Mouse (Mus musculus): ENCODE data around the gene Hoxd13. TPM values are rescaled to one million over a fixed set of nuclear protein-coding genes. Genes with fewer than 3 reads are reported as not detected.

The Hoxd13 gene
- polyA plus RNA-seq, 1 experiment from 2014 or later, result not detected

- WGBS, result under 1% methylated on average over 27 of the region's 27 CpGs
- H3K4me3 ChIP-seq (ENCODE audit: low read depth, low read length), result no peak overlapping the region
- no peak overlapping the region for H3K27ac ChIP-seq (ENCODE audit: low read length)
- no peak for ATAC-seq (ENCODE audit: insufficient number of reproducible peaks, insufficient read depth, low FRiP score, low read depth)
- no peaks in the 10 kb centered on the region for H3K9me3 ChIP-seq (ENCODE audit: control insufficient read depth, low read depth, low read length)
- peaks cover 79% of the 10 kb centered on the region for H3K27me3 ChIP-seq (ENCODE audit: control insufficient read depth, insufficient read depth, low read length)
- H3K4me2 ChIP-seq (replicated peaks; ENCODE audit: low read depth, low read length), result no peak overlapping the region
- no peaks in the 10 kb centered on the region for H3K4me1 ChIP-seq (ENCODE audit: control insufficient read depth, insufficient read depth, low read length)
- no peak overlapping the region for H3K9ac ChIP-seq (replicated peaks; ENCODE audit: low read depth, low read length)
- H3K36me3 ChIP-seq (ENCODE audit: control insufficient read depth, insufficient read depth, low read length), result no peaks in the 10 kb centered on the region
Measured at GRCm38 (mm10) chr2:74686988-74687697, 19.0 kb downstream of the Hoxd13 start.

- ATAC-seq (ENCODE audit: insufficient number of reproducible peaks, insufficient read depth, low FRiP score, low read depth), result no peak
- Histone ChIP-seq H3K9me3 (ENCODE audit: control insufficient read depth, low read depth, low read length) (no peaks in the 10 kb centered on the region), H3K27me3 (ENCODE audit: control insufficient read depth, insufficient read depth, low read length) (peaks cover 77% of the 10 kb centered on the region), H3K4me3 (ENCODE audit: low read depth, low read length) (no peak overlapping the region), H3K27ac (ENCODE audit: low read length) (no peak overlapping the region), H3K4me1 (ENCODE audit: control insufficient read depth, insufficient read depth, low read length) (no peaks in the 10 kb centered on the region), H3K4me2 (replicated peaks; ENCODE audit: low read depth, low read length) (no peak overlapping the region), H3K9ac (replicated peaks; ENCODE audit: low read depth, low read length) (no peak overlapping the region), H3K36me3 (ENCODE audit: control insufficient read depth, insufficient read depth, low read length) (no peaks in the 10 kb centered on the region)
- 1% methylated on average over 31 of the region's 31 CpGs for WGBS
Measured at GRCm38 (mm10) chr2:74687698-74688555, 19.8 kb downstream of the Hoxd13 start.

- Histone ChIP-seq H3K9ac (replicated peaks; ENCODE audit: low read depth, low read length) (no peak overlapping the region), H3K27me3 (ENCODE audit: control insufficient read depth, insufficient read depth, low read length) (peaks cover 74% of the 10 kb centered on the region), H3K4me1 (ENCODE audit: control insufficient read depth, insufficient read depth, low read length) (no peaks in the 10 kb centered on the region), H3K4me2 (replicated peaks; ENCODE audit: low read depth, low read length) (no peak overlapping the region), H3K9me3 (ENCODE audit: control insufficient read depth, low read depth, low read length) (no peaks in the 10 kb centered on the region), H3K36me3 (ENCODE audit: control insufficient read depth, insufficient read depth, low read length) (no peaks in the 10 kb centered on the region), H3K4me3 (ENCODE audit: low read depth, low read length) (no peak overlapping the region), H3K27ac (ENCODE audit: low read length) (no peak overlapping the region)
- no peak for ATAC-seq (ENCODE audit: insufficient number of reproducible peaks, insufficient read depth, low FRiP score, low read depth)
- 3% methylated on average over 12 of the region's 12 CpGs for WGBS
Measured at GRCm38 (mm10) chr2:74688795-74689573, 20.9 kb downstream of the Hoxd13 start.

- ATAC-seq (ENCODE audit: insufficient number of reproducible peaks, insufficient read depth, low FRiP score, low read depth), result no peak
- WGBS, result under 1% methylated on average over 24 of the region's 24 CpGs
- Histone ChIP-seq H3K9me3 (ENCODE audit: control insufficient read depth, low read depth, low read length) (no peaks in the 10 kb centered on the region), H3K27ac (ENCODE audit: low read length) (no peak overlapping the region), H3K27me3 (ENCODE audit: control insufficient read depth, insufficient read depth, low read length) (peaks cover 78% of the 10 kb centered on the region), H3K9ac (replicated peaks; ENCODE audit: low read depth, low read length) (no peak overlapping the region), H3K4me2 (replicated peaks; ENCODE audit: low read depth, low read length) (no peak overlapping the region), H3K4me3 (ENCODE audit: low read depth, low read length) (no peak overlapping the region), H3K4me1 (ENCODE audit: control insufficient read depth, insufficient read depth, low read length) (no peaks in the 10 kb centered on the region), H3K36me3 (ENCODE audit: control insufficient read depth, insufficient read depth, low read length) (no peaks in the 10 kb centered on the region)
Measured at GRCm38 (mm10) chr2:74689574-74690337, 21.6 kb downstream of the Hoxd13 start.

GRCm38 (mm10) chr2:74690338-74690716, 22.2 kb downstream of the Hoxd13 start:
- WGBS, result 8% methylated on average over 8 of the region's 8 CpGs
- Histone ChIP-seq H3K9me3 (ENCODE audit: control insufficient read depth, low read depth, low read length) (no peaks in the 10 kb centered on the region), H3K36me3 (ENCODE audit: control insufficient read depth, insufficient read depth, low read length) (no peaks in the 10 kb centered on the region), H3K27me3 (ENCODE audit: control insufficient read depth, insufficient read depth, low read length) (peaks cover 78% of the 10 kb centered on the region), H3K9ac (replicated peaks; ENCODE audit: low read depth, low read length) (no peak overlapping the region), H3K4me1 (ENCODE audit: control insufficient read depth, insufficient read depth, low read length) (no peaks in the 10 kb centered on the region), H3K4me3 (ENCODE audit: low read depth, low read length) (no peak overlapping the region), H3K4me2 (replicated peaks; ENCODE audit: low read depth, low read length) (no peak overlapping the region), H3K27ac (ENCODE audit: low read length) (no peak overlapping the region)
- ATAC-seq (ENCODE audit: insufficient number of reproducible peaks, insufficient read depth, low FRiP score, low read depth), result no peak

- peak; percentile 49; the same call in 1 of the 2 replicates for ATAC-seq (ENCODE audit: insufficient number of reproducible peaks, insufficient read depth, low FRiP score, low read depth)
- H3K4me2 ChIP-seq (replicated peaks; ENCODE audit: low read depth, low read length), result no peak within 1 kb of the TSS
- no peak within 1 kb of the TSS for H3K9ac ChIP-seq (replicated peaks; ENCODE audit: low read depth, low read length)
Measured at GRCm38 (mm10) chr2:74691022-74691951, 23.2 kb downstream of the Hoxd13 start, which contains the start of gene Hoxd10. Gene Hoxd10 (plus strand): TSS chr2:74691924.

GRCm38 (mm10) chr2:74691995-74692807, 24.1 kb downstream of the Hoxd13 start:
- no peaks in the 10 kb centered on the region for H3K4me1 ChIP-seq (ENCODE audit: control insufficient read depth, insufficient read depth, low read length)

More at GRCm38 (mm10) chr2:74691022-74691951, 23.2 kb downstream of the Hoxd13 start, which contains the start of gene Hoxd10:
- WGBS, result under 1% methylated on average over 56 of the region's 56 CpGs
- no peaks in the 10 kb centered on the region for H3K36me3 ChIP-seq (ENCODE audit: control insufficient read depth, insufficient read depth, low read length)
- peaks cover 80% of the 10 kb centered on the region for H3K27me3 ChIP-seq (ENCODE audit: control insufficient read depth, insufficient read depth, low read length)
- H3K9me3 ChIP-seq (ENCODE audit: control insufficient read depth, low read depth, low read length), result no peaks in the 10 kb centered on the region
- no peak within 1 kb of the TSS for H3K27ac ChIP-seq (ENCODE audit: low read length)
- no peak within 1 kb of the TSS for H3K4me3 ChIP-seq (ENCODE audit: low read depth, low read length)
- no peaks in the 10 kb centered on the region for H3K4me1 ChIP-seq (ENCODE audit: control insufficient read depth, insufficient read depth, low read length)

More at GRCm38 (mm10) chr2:74691995-74692807, 24.1 kb downstream of the Hoxd13 start:
- ATAC-seq (ENCODE audit: insufficient number of reproducible peaks, insufficient read depth, low FRiP score, low read depth), result no peak
- Histone ChIP-seq H3K9ac (replicated peaks; ENCODE audit: low read depth, low read length) (no peak overlapping the region), H3K27ac (ENCODE audit: low read length) (no peak overlapping the region), H3K9me3 (ENCODE audit: control insufficient read depth, low read depth, low read length) (no peaks in the 10 kb centered on the region), H3K27me3 (ENCODE audit: control insufficient read depth, insufficient read depth, low read length) (peaks cover 80% of the 10 kb centered on the region), H3K4me3 (ENCODE audit: low read depth, low read length) (no peak overlapping the region), H3K36me3 (ENCODE audit: control insufficient read depth, insufficient read depth, low read length) (no peaks in the 10 kb centered on the region), H3K4me2 (replicated peaks; ENCODE audit: low read depth, low read length) (no peak overlapping the region)
- 4% methylated on average over 35 of the region's 35 CpGs for WGBS

Measured in stomach, embryonic 14.5 days (tissue).